Mouse (Mus musculus) induced T-regulatory cell, adult 2 months (primary cell): ENCODE measurements at regions not wholly inside any gene's neighbourhood (a gene's known extent, or its start where the extent isn't known, plus 50 kb on each side); places are given as distances from the start of the nearest gene placed in this dataset.

Experiments
- DNase-seq: peaks from one replicate; pipeline ENCODE4 v3.0.0-alpha.2; 2012; ENCODE audit warnings: low read depth

DNA sequence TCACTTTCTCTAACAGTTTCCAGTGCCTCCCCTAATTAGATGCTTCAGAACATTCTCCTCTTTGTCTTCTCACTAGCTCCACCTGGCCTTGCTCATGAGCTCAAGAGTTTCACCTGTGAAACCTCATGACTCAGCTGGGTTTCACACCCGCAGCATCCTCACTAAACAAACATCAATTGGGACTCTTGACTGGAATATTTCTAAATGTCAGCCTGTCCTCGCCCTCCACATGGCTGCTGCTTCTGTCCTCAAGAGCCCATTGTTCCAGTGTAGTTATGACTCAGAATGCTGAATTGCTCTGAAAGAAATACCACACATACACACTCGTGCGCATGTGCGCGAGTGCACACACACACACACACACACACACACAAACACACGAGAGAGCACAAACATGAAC lies 407.2 kb downstream of the Prss52 start:
- no peak for DNase-seq

DNA sequence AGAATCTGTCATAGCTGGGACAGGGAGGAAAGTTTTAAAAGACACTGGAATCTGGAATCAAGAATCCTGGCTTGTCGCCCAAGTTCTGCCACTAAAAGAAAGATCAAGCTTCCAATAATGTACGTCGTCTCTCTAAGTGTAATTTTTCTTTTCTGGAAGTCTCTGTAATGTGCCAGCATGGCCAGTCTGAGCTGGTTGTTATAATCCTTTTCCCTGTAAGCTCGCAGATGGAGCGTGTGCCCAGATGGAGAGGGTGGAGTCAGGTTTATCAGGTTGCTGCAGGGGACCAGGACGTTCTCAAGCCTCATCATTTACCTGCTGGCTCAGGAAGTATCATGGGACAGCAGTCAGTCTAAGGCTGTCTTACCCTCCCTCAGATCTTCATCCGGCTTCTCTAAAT lies 408.6 kb downstream of the Prss52 start:
- no peak for DNase-seq

DNA sequence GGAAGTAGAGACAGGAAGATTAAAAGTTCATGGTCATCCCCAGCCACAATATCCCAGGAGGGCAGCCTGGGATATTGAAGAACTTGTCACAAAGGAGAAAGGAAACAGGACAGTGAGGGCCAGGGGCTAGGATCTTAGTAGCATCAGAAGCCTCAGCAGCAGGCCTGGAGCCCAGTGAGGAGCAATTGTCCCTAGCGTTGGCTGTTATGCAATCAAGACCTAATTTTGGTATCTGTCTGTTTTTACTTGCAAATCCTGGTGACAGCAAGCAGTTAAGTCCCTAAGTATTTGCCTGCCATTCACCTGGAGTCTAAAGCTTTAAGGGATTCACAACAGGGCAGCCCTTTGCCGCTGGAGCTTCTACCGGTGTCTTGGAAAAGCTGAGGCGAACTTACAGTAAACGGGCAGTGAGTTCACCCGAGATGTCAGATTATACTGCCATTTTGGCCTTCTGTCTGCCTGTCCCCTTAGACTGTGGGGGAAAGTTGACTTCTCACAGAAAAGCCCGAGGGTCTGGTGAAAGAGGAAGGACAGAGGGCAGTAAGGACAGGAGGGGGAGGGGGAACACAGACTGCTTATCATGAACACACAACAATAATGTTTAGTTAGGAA lies 413.6 kb downstream of the Prss52 start:
- no peak for DNase-seq

DNA sequence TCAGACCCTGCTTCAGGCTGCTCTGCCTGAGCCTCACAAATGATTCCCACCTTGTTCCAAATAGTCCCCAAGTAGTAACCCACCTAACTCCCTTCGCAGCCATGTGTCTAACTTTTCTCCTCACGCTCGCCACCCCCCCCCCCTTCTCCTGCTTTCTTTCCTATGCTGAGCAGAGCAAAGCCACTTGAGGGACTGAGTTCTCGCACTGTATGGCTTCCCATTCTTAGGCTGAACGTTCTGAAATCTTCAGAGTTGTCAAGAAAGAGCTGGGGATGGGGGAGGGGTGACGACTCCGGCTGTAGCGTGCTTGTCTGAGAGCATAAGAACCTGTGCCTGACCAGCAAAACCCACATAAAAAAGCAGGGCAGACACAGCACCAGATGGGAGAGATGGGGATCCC lies 420.6 kb downstream of the Prss52 start:
- DNase-seq = no peak

DNA sequence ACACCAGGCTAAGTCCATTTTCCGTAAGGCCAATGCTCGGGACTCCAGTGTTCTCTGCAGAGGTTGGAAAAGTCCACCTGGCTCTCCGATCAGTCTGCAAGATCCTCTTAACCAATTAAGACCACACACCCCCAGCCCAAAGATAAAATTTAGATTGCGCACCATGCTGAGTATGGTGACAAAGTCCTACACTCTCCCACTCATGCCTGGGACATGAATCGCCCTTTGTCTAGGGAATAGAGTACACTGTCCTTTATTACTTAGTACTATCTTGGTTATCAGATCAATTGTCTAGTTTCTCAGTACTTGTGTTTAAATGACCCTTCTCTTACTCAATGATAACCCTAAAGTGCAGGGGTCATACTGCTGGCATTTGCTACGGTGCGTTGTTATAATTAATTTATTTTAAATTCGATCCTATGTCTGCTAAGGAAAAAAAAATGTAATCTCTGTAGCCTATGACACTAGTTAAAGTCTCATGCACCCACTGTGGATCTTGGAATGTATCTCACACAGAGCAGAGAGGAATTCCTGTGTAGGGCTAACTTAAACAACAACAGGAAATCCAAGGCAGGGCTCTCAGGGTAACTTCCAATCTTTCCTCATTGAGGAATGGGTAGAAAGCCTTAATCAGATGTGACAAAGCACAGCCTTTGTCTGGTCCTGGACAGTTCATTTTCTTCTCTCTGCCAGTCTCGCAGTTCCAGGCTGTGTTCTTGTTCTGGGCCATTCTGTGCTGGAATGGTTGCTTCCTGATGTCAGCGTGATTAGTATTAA lies 421.4 kb downstream of the Prss52 start:
- DNase-seq = no peak

DNA sequence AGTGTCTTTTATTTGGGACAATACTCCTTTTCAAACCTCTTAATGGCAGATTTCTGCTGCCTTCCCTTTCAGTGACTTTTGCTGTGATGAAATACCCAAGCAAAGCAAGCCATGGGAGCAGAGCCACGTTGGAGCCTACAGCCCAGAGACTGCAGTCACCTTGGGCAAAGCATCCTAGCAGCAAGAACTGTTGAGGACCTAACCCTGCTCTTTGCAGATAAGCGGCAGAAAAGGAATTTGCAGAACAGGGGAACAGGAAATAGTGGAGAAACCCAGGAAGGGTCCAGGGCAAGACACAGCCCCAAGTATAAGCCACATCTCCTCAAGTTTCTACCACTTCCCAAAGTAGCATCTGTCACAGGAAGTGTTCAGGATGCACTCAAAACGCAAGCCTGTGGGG lies 426.5 kb downstream of the Prss52 start:
- no peak for DNase-seq

DNA sequence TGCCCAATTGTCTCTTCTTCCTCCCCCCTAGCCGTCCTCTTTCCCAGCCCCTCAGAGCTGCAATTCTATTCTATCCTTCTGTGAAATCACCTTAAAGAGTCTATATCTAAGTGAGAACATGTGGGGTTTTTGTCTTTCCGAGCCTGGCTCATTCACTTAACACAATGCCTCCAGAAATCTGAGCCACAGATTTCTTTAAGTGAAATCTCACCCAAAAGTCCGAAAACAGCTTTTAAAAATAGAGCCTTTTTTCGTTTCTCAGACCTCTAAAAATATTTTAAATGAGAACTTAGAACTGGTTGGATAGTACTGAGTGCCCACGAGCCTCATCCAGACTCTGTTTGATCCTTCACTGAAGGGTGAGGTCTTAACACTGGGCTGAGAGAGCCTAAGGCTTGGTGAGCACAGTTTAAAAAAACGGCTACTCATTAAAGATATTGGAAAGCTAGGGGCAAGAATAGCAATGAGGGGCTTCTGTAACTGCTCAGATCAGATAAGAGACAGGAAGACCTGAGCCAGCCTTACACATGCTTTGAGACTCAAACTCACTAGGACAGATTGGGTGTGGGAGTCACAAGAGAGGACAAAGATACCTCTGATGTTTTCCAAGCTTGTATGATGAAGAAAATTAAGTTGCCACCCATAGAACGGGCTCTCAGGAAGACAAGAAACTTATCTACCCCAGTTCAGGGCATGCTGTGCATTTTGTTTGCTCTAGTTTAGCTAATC lies 427.3 kb downstream of the Prss52 start:
- no peak for DNase-seq

DNA sequence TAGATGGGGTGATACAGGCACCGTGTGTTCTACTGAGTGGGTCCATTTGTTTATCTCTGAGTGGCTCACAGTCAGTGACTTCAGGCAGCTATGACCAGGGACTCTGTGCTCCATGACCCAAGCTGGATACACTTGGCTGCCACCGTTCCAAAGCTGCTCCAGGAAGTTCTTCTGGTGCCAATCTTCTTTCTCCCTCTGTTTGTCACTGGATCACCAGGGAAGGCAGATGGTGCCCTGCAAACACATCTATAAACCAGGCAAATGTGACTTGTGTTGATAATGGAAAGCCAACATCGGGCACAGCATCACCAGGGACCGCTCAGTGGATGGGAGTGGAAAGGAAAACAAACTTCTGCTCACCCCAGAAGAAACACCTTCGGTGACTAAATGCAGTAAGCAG lies 428.3 kb downstream of the Prss52 start:
- no peak for DNase-seq

DNA sequence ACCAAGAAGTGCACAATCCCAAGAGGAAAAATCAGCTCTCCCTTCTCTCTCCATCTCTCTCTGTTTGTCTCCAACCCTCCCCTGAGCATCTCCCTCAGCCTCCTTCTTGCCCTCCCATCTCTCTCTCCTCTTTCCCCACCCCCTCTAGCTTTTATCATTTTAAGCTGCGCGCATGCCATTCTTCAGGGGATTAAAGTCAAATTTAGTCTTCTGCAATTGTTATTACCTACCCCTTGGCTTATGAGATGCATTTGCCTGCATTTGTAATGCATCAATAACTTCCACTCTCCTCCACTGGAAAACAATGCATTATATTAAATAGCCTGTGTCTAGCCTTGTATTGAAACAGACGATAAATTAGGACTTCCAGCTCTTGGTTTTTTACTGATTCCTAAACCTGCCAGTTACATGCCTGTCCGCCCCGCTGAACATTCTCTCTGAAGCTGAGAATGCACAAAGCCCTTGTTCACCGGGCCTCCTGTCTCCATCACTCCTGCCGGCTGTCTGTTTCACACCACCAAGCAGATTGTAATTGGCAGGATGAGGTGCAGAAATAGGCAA lies 429.6 kb downstream of the Prss52 start:
- DNase-seq = no peak

DNA sequence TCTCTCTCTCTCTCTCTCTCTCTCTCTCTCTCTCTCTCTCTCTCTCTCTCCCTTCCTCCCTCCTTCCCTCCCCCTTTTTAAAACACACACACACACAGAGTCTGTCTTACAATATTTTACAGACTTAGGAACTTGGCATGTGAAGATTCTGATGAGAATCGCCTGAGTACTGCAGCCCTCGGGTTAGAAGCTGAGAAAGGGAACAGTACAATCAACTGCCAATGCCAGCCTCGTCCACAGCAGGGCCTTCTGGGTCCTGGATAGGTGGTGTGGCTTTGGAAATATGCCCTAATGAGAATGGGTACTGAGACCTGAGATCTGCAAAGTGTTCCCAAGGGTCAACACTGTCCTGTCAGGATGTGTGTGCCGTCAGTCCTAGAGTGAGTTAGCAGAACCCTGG lies 430.1 kb downstream of the Prss52 start:
- no peak for DNase-seq

DNA sequence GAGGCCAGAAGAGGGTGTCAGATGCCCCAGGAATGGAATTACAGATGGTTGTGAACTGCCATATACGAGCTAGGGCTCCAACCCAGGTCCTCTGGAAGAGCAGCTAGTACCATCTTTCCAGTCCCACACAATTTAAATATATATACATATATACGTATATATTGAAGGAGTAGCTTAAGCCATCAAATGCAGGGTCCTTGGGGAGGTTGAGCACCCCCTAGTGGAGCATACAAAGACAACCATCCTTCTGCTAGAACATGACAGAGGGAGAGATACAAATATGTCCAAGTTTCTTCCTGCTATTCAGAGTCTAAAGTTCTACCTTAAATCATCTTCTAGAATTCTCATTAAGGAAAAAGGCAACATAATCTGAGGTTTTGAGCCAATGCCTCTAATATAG lies 435.4 kb downstream of the Prss52 start:
- peak; percentile 40 for DNase-seq

DNA sequence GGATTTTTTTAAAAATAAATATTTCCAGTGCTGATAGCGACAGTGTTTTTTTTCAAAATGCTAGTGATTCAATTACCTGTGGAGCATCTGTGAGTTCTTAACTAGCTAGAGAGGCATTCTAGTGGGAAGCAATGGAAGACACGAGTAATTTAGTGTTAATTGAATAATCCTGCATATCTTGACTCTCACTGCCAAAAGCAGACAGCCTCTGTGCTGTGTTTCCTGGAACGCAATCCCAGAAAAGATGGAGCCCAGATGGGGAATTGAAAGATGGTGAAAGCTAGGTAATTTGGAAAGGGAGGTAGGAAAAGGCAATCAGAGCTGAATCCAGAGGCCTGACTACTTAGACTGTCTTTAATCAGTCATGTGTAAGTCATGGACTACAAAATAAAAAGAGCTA lies 441.0 kb downstream of the Prss52 start:
- DNase-seq = no peak

DNA sequence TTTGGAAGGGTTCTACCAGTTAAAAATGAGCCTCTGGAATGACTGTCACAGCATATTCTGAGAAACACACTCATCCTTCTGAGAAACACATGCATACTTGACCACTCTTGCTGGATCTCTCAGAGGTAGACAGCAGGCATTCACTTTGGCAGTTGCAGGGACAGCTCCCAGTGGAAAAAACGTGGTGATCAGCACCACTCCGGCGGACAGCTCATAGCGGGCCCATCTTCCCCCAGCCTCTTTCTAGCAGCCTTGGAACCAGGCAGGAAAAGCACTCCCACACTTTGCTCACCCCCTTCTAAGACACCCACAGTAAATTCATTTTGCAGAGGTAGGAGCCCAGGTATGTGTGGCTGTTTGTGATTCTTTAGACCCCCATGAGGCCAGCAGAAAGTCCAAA lies 442.7 kb downstream of the Prss52 start:
- no peak for DNase-seq

DNA sequence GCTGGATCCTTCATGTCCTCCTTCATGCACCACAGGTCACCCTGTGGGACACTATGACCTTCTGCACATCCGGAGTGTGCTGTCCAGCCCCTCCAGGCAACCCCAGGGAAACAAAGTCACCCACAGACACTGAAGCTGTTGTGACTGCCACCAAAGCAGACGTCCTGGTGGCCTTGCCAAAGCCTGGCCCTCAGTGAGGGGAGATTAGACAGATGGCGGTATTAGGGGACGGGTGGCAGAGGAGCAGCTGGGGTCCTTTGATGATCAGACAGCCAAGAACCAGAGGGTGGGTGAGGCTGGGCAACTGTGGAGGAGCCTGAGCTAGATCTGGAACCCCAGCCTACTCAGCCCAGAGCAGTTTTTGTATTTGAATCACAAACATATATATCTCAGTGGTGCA lies 448.9 kb downstream of the Prss52 start:
- DNase-seq = no peak

DNA sequence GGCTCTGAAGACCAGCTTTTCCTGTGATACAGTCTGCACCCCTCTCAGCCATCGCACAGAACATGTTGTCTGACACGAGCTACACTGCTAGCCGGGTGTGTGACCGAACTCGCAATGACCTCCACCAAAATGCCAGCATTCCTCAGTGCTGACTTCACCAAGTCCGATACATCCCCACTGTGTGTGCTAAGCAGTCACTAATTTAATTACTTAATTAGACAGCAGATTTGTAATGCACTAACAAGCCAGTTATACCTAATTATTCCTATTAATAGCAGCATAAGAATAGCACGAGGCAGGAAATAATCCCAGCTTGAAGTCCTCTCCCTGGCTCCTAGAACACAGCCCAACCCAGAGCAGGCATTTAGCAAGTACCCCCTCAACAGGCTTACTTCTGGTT lies 452.0 kb downstream of the Prss52 start:
- no peak for DNase-seq

DNA sequence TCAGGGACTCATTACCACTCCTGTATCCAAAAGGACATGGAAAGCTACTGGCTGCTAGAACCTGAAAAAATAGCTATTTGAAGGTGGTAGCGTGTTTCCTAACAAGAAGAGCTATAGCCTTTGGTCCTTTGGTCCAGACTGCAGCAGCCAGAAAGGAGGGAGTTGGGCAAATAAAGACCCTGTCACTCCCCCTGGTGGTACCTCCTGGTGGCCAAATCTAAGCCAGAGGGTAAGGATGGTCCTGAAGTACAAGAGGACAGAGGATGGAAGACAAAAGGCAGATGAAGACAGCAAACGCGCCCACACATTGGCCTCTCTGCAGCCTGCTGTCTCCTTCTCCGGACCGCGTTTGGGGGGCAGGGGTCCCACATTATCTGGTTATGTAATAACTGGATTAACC lies 453.4 kb downstream of the Prss52 start:
- no peak for DNase-seq

DNA sequence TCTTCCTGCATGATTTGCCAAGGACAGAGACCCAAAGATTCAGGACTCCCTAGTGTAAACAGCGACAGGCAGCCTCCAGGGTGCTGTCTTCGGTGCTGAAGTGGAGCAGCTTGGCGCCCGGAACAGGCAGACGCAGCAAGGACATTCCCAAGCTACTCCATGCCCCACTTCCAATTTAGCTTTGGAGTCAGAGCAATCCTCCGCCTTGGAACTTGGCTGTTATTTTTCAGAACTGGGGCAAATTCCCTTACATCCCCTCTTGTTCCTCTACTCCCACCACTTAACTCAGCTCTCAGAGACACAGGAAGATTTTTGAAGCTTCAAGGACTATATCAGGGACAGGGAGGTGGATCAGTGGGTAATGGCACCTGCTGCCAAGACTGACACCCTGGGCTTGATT lies 464.6 kb downstream of the Prss52 start:
- no peak for DNase-seq

DNA sequence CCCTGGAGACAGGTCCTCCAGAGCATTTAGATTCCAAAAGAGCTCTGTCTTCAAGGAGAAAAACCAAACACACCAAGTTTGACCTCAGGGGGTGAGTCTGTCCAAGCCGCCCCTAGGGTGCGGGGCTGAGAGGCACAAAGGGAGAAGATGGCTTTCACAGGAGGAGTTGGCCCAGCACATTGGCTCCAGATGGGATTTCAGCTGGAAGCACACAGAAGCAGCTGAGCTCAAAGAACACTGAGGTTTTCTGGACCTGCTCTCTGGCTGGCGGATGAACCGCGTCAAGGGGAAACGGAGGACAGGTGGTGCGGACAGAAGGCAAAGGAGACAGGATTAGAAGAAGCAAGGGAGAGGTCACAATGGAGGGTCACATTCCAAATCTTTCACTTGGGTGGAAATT lies 466.9 kb downstream of the Prss52 start:
- no peak for DNase-seq

DNA sequence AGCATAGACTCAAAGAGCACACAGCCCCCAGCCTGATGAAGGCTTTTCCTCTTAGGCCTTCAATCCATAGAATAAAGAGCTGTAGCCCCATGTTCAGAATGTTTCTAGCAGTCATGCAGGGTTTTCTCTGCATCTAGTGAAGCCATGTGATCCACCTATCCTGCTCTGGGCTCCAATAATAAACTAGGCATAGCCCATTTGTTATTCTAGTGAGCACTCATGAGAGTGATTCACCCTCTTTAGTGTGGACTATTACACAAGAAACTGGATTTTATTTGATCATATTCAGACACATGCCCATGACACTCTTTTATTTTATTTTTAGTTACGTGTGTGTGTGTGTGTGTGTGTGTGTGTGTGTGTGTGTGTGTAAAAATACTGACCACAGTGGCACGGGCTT lies 468.7 kb downstream of the Prss52 start:
- DNase-seq = no peak

DNA sequence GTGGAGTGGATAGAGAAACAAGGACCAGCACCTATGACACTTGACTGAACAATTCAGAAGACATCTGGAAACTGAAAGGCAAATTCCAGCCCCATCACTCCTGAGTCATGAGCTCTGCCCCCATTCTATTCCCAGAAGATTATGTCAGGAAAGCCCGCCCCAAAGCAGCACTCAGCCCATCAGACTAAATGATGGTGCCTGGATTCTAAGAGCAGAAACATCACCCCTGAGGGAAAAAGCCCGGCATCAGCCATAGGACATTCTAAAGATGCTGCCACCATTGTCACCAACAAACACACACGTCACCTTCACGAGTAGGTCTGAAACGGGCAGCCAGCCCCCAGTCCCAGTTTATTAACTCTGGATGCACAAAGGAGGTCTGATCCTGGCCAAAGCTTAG lies 469.7 kb downstream of the Prss52 start:
- DNase-seq = no peak

DNA sequence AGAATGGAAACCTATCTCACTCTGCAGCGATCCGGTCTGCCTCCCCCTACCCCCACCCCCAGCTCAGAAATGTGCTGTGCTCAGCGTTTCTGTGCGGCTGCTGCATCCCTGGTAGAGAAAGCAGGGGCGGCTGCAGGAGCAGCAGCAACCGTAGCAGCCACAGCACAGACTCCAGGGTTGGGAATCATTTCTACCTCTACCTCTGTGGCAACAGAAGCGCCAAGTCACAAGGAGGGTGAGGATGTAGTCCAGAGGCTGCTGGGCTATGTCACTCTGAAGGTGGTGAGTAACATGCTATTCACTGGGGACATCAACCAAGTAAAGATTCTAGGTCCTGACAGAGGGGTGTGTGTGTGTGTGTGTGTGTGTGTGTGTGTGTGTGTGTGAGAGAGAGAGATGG lies 470.2 kb downstream of the Prss52 start:
- no peak for DNase-seq

DNA sequence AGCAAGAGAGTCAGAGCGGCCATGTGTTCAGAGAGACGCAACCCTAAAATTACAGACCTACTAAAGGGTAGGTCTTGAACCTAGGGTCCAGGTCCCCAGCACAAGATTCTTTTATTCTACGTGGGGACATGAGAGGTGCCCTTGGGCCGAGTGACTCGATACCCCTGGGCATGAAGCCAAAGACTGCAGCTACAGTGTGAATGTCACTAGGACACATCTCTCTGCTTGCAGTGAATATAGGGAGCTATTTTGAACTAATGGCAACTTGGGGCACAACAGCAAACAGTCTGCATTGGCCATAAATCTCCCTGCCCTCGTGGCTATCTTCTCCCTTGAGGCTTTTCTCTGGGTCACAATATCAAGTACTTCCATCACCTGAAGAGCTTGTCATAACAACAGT lies 470.7 kb downstream of the Prss52 start:
- no peak for DNase-seq

DNA sequence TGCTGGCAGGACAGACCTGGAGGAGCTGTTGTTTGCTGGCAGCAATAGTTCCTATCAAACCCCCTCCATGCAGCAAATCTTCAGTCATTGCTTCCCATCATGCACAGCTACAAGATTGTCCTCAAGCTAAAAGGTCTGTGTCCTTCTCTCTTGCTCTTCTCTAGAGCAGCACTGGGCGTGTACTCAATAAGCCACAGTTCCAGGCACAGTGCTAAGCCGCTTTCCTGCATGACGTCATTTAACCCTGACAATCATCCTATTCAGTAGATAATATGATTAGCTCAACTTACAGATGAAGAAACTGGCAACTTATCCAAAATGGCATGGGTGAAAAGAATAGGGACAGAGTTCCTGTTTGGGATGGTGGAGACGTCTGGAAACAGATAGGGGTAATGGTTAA lies 471.9 kb downstream of the Prss52 start:
- DNase-seq = no peak
